Mouse (Mus musculus) limb, embryonic 13.5 days (tissue): Measurements from ENCODE around the gene Specc1. TPM values are rescaled to one million over a fixed set of nuclear protein-coding genes. Genes with fewer than 3 reads are reported as not detected.

ENCODE experiments used
- ATAC-seq: fragments of 200-750 bp; cut with Nextera tagmentation; 2 replicates; pipeline ENCODE4 v1.8.0; 2017; ENCODE audit warnings: low read depth, moderate number of reproducible peaks, moderate TSS enrichment; ENCODE audit not compliant: low FRiP score
- H3K27ac ChIP-seq: fragments of 300-500 bp; sonication (generic); 2 replicates; pipeline ENCODE4 v1.5.1; 2015; ENCODE audit warnings: inconsistent platforms, mild to moderate bottlenecking, moderate library complexity
- H3K27me3 ChIP-seq: fragments of 300-500 bp; sonication (generic); 2 replicates; pipeline ENCODE4 v1.6.1; 2015; ENCODE audit warnings: mild to moderate bottlenecking, inconsistent platforms
- H3K36me3 ChIP-seq: fragments of 300-500 bp; sonication (generic); 2 replicates; pipeline ENCODE4 v1.6.1; 2015; ENCODE audit warnings: inconsistent platforms, mild to moderate bottlenecking, moderate library complexity
- H3K4me1 ChIP-seq: fragments of 300-500 bp; sonication (generic); 2 replicates; pipeline ENCODE4 v1.6.1; 2015; ENCODE audit warnings: inconsistent platforms
- H3K4me2 ChIP-seq: fragments of 300-500 bp; sonication (generic); replicated peaks from 2 replicates; pipeline ENCODE4 v1.6.1; 2015; ENCODE audit warnings: inconsistent platforms, mild to moderate bottlenecking, moderate library complexity
- H3K4me3 ChIP-seq: fragments of 300-500 bp; sonication (generic); 2 replicates; pipeline ENCODE4 v1.5.1; 2015; ENCODE audit warnings: moderate library complexity, mild to moderate bottlenecking, inconsistent platforms
- H3K9ac ChIP-seq: fragments of 300-500 bp; sonication (generic); 2 replicates; pipeline ENCODE4 v1.6.1; 2015; ENCODE audit warnings: mild to moderate bottlenecking, inconsistent platforms
- H3K9me3 ChIP-seq: fragments of 300-500 bp; sonication (generic); 2 replicates; pipeline ENCODE4 v1.6.1; 2016; ENCODE audit warnings: inconsistent platforms
- WGBS: fragments of 180-500 bp; shearing (Covaris S2); methylation state at CpG from one replicate; pipeline ENCODE4 v1.1.7; 2015; 5-methylcytosine and 5-hydroxymethylcytosine counted together
- polyA plus RNA-seq: library from polyadenylated mRNA; unstranded; fragments of >200 nt; fragmentation: Nextera tagmentation; extraction: Ambion mirVana; gene quantifications from 2 replicates; pipeline ENCODE4 v1.2.1, GENCODE M21; 2015

Specc1 gene
- polyA plus RNA-seq, 1 experiment from 2014 or later: 12.3 TPM

GRCm38 (mm10) chr11:62166503-62166902, 209.9 kb downstream of the Specc1 start:
- Histone ChIP-seq H3K4me2 (no peak overlapping the region), H3K9me3 (no peaks in the 10 kb centered on the region), H3K36me3 (peaks cover 8% of the 10 kb centered on the region), H3K4me3 (no peak overlapping the region), H3K27me3 (no peaks in the 10 kb centered on the region), H3K4me1 (peaks cover 8% of the 10 kb centered on the region; the same call in 1 of the 2 replicates), H3K27ac (no peak overlapping the region), H3K9ac (no peak overlapping the region)
- 84% methylated on average over 3 of the region's 3 CpGs for WGBS
- ATAC-seq: no peak

GRCm38 (mm10) chr11:62168146-62168545, 211.6 kb downstream of the Specc1 start:
- no peak overlapping the region for H3K9ac ChIP-seq

GRCm38 (mm10) chr11:62177395-62178113, 221.0 kb downstream of the Specc1 start:
- Histone ChIP-seq H3K9me3 (no peaks in the 10 kb centered on the region), H3K4me1 (no peaks in the 10 kb centered on the region), H3K27me3 (no peaks in the 10 kb centered on the region), H3K9ac (no peak overlapping the region), H3K4me2 (no peak overlapping the region), H3K27ac (no peak overlapping the region), H3K4me3 (no peak overlapping the region), H3K36me3 (0 out of 2 replicates have a peak, but pooled peaks cover 5% of the 10 kb centered on the region)
- WGBS: 84% methylated on average over 10 of the region's 10 CpGs
- no peak for ATAC-seq

More at GRCm38 (mm10) chr11:62168146-62168545, 211.6 kb downstream of the Specc1 start:
- Histone ChIP-seq H3K9me3 (no peaks in the 10 kb centered on the region), H3K27me3 (no peaks in the 10 kb centered on the region), H3K36me3 (peaks cover 8% of the 10 kb centered on the region), H3K4me1 (peaks cover 8% of the 10 kb centered on the region; the same call in 1 of the 2 replicates), H3K27ac (no peak overlapping the region), H3K4me3 (no peak overlapping the region), H3K4me2 (no peak overlapping the region)
- ATAC-seq: no peak
- WGBS: 80% methylated on average over 3 of the region's 3 CpGs

- no peak overlapping the region for H3K4me3 ChIP-seq
Observed at GRCm38 (mm10) chr11:62180791-62181190, 224.2 kb downstream of the Specc1 start.

GRCm38 (mm10) chr11:62184900-62185299, 228.3 kb downstream of the Specc1 start:
- no peak for ATAC-seq
- no peaks in the 10 kb centered on the region for H3K27me3 ChIP-seq
- 90% methylated on average over 4 of the region's 4 CpGs for WGBS
- H3K4me2 ChIP-seq: no peak overlapping the region
- no peaks in the 10 kb centered on the region for H3K4me1 ChIP-seq
- no peak overlapping the region for H3K27ac ChIP-seq
- 0 out of 2 replicates have a peak, but pooled peaks cover 5% of the 10 kb centered on the region for H3K36me3 ChIP-seq
- no peak overlapping the region for H3K9ac ChIP-seq
- no peak overlapping the region for H3K4me3 ChIP-seq
- H3K9me3 ChIP-seq: no peaks in the 10 kb centered on the region

More at GRCm38 (mm10) chr11:62180791-62181190, 224.2 kb downstream of the Specc1 start:
- Histone ChIP-seq H3K4me2 (no peak overlapping the region), H3K4me1 (no peaks in the 10 kb centered on the region), H3K9me3 (no peaks in the 10 kb centered on the region), H3K27ac (no peak overlapping the region), H3K27me3 (no peaks in the 10 kb centered on the region), H3K36me3 (0 out of 2 replicates have a peak, but pooled peaks cover 5% of the 10 kb centered on the region), H3K9ac (no peak overlapping the region)
- WGBS: 92% methylated on average over 6 of the region's 6 CpGs
- ATAC-seq: no peak

- H3K36me3 ChIP-seq: no peaks in the 10 kb centered on the region
- no peak for ATAC-seq
- H3K27me3 ChIP-seq: no peaks in the 10 kb centered on the region
- no peak overlapping the region for H3K9ac ChIP-seq
- no peak overlapping the region for H3K27ac ChIP-seq
- H3K4me3 ChIP-seq: no peak overlapping the region
- no peak overlapping the region for H3K4me2 ChIP-seq
- no peaks in the 10 kb centered on the region for H3K4me1 ChIP-seq
- 88% methylated on average over 8 of the region's 8 CpGs for WGBS
- H3K9me3 ChIP-seq: no peaks in the 10 kb centered on the region
Observed at GRCm38 (mm10) chr11:62187074-62187473, 230.5 kb downstream of the Specc1 start.

GRCm38 (mm10) chr11:62192050-62192449, 235.5 kb downstream of the Specc1 start:
- H3K4me1 ChIP-seq: no peaks in the 10 kb centered on the region
- no peak overlapping the region for H3K27ac ChIP-seq
- H3K9me3 ChIP-seq: no peaks in the 10 kb centered on the region
- H3K27me3 ChIP-seq: no peaks in the 10 kb centered on the region
- H3K4me2 ChIP-seq: no peak overlapping the region
- 75% methylated on average over 3 of the region's 3 CpGs for WGBS
- no peak overlapping the region for H3K4me3 ChIP-seq
- no peaks in the 10 kb centered on the region for H3K36me3 ChIP-seq
- no peak for ATAC-seq
- H3K9ac ChIP-seq: no peak overlapping the region

GRCm38 (mm10) chr11:62193116-62193515, 236.6 kb downstream of the Specc1 start:
- Histone ChIP-seq H3K9ac (no peak overlapping the region), H3K27me3 (no peaks in the 10 kb centered on the region), H3K4me1 (no peaks in the 10 kb centered on the region), H3K9me3 (no peaks in the 10 kb centered on the region), H3K4me2 (no peak overlapping the region), H3K36me3 (no peaks in the 10 kb centered on the region), H3K4me3 (no peak overlapping the region), H3K27ac (no peak overlapping the region)
- 72% methylated on average over 3 of the region's 3 CpGs for WGBS
- ATAC-seq: no peak

- Histone ChIP-seq H3K4me3 (no peak overlapping the region), H3K9ac (no peak overlapping the region), H3K4me1 (no peaks in the 10 kb centered on the region), H3K9me3 (no peaks in the 10 kb centered on the region), H3K36me3 (no peaks in the 10 kb centered on the region), H3K4me2 (no peak overlapping the region), H3K27me3 (no peaks in the 10 kb centered on the region), H3K27ac (no peak overlapping the region)
- no peak for ATAC-seq
Observed at GRCm38 (mm10) chr11:62194217-62194616, 237.7 kb downstream of the Specc1 start.

GRCm38 (mm10) chr11:62200901-62201512, 244.4 kb downstream of the Specc1 start:
- H3K4me1 ChIP-seq: no peaks in the 10 kb centered on the region
- H3K27me3 ChIP-seq: no peaks in the 10 kb centered on the region
- no peak overlapping the region for H3K4me2 ChIP-seq
- no peaks in the 10 kb centered on the region for H3K9me3 ChIP-seq
- ATAC-seq: no peak
- no peak overlapping the region for H3K4me3 ChIP-seq
- H3K9ac ChIP-seq: no peak overlapping the region
- 47% methylated on average over 5 of the region's 5 CpGs for whole genome bisulfite sequencing
- H3K36me3 ChIP-seq: no peaks in the 10 kb centered on the region
- H3K27ac ChIP-seq: no peak overlapping the region

GRCm38 (mm10) chr11:62202645-62203044, 246.1 kb downstream of the Specc1 start:
- Histone ChIP-seq H3K4me3 (no peak overlapping the region), H3K27ac (no peak overlapping the region), H3K4me1 (no peaks in the 10 kb centered on the region), H3K9ac (no peak overlapping the region), H3K36me3 (no peaks in the 10 kb centered on the region), H3K4me2 (no peak overlapping the region), H3K9me3 (no peaks in the 10 kb centered on the region), H3K27me3 (no peaks in the 10 kb centered on the region)
- ATAC-seq: no peak
- WGBS: 100% methylated on average over 1 of the region's 1 CpGs

GRCm38 (mm10) chr11:62209111-62209510, 252.5 kb downstream of the Specc1 start:
- H3K9me3 ChIP-seq: no peaks in the 10 kb centered on the region
- H3K4me2 ChIP-seq: no peak overlapping the region
- 0 out of 2 replicates have a peak, but pooled peaks cover 5% of the 10 kb centered on the region for H3K4me1 ChIP-seq
- WGBS: 89% methylated on average over 2 of the region's 2 CpGs
- no peak overlapping the region for H3K9ac ChIP-seq
- no peak overlapping the region for H3K27ac ChIP-seq
- no peaks in the 10 kb centered on the region for H3K27me3 ChIP-seq
- no peak for ATAC-seq
- no peak overlapping the region for H3K4me3 ChIP-seq
- no peaks in the 10 kb centered on the region for H3K36me3 ChIP-seq
